Mouse (Mus musculus) limb, embryonic 13.5 days (tissue): ENCODE data around the gene Zfp282. TPM values are rescaled to one million over a fixed set of nuclear protein-coding genes. Genes with fewer than 3 reads are reported as not detected.

Source experiments
- ATAC-seq: fragments of 200-750 bp; cut with Nextera tagmentation; 2 replicates; pipeline ENCODE4 v1.8.0; 2017; ENCODE audit warnings: low read depth, moderate number of reproducible peaks, moderate TSS enrichment; ENCODE audit not compliant: low FRiP score
- H3K27ac ChIP-seq: fragments of 300-500 bp; sonication (generic); 2 replicates; pipeline ENCODE4 v1.5.1; 2015; ENCODE audit warnings: inconsistent platforms, mild to moderate bottlenecking, moderate library complexity
- H3K27me3 ChIP-seq: fragments of 300-500 bp; sonication (generic); 2 replicates; pipeline ENCODE4 v1.6.1; 2015; ENCODE audit warnings: mild to moderate bottlenecking, inconsistent platforms
- H3K36me3 ChIP-seq: fragments of 300-500 bp; sonication (generic); 2 replicates; pipeline ENCODE4 v1.6.1; 2015; ENCODE audit warnings: inconsistent platforms, mild to moderate bottlenecking, moderate library complexity
- H3K4me1 ChIP-seq: fragments of 300-500 bp; sonication (generic); 2 replicates; pipeline ENCODE4 v1.6.1; 2015; ENCODE audit warnings: inconsistent platforms
- H3K4me2 ChIP-seq: fragments of 300-500 bp; sonication (generic); replicated peaks from 2 replicates; pipeline ENCODE4 v1.6.1; 2015; ENCODE audit warnings: inconsistent platforms, mild to moderate bottlenecking, moderate library complexity
- H3K4me3 ChIP-seq: fragments of 300-500 bp; sonication (generic); 2 replicates; pipeline ENCODE4 v1.5.1; 2015; ENCODE audit warnings: moderate library complexity, mild to moderate bottlenecking, inconsistent platforms
- H3K9ac ChIP-seq: fragments of 300-500 bp; sonication (generic); 2 replicates; pipeline ENCODE4 v1.6.1; 2015; ENCODE audit warnings: mild to moderate bottlenecking, inconsistent platforms
- H3K9me3 ChIP-seq: fragments of 300-500 bp; sonication (generic); 2 replicates; pipeline ENCODE4 v1.6.1; 2016; ENCODE audit warnings: inconsistent platforms
- WGBS: fragments of 180-500 bp; shearing (Covaris S2); methylation state at CpG from one replicate; pipeline ENCODE4 v1.1.7; 2015; 5-methylcytosine and 5-hydroxymethylcytosine counted together
- polyA plus RNA-seq: library from polyadenylated mRNA; unstranded; fragments of >200 nt; fragmentation: Nextera tagmentation; extraction: Ambion mirVana; gene quantifications from 2 replicates; pipeline ENCODE4 v1.2.1, GENCODE M21; 2015

The Zfp282 gene
- polyA plus RNA-seq, 1 experiment from 2014 or later = 21.6 TPM

GRCm38 (mm10) chr6:47904917-47905695, 28.1 kb downstream of the Zfp282 start:
- Histone ChIP-seq H3K9ac (no peak overlapping the region), H3K27ac (no peak overlapping the region), H3K4me3 (no peak overlapping the region), H3K9me3 (0 out of 2 replicates have a peak, but pooled peaks cover 6% of the 10 kb centered on the region), H3K4me1 (no peaks in the 10 kb centered on the region), H3K4me2 (no peak overlapping the region), H3K36me3 (peaks cover 81% of the 10 kb centered on the region), H3K27me3 (peaks cover 9% of the 10 kb centered on the region)
- ATAC-seq = no peak
- 62% methylated on average over 44 of the region's 44 CpGs for WGBS

DNA sequence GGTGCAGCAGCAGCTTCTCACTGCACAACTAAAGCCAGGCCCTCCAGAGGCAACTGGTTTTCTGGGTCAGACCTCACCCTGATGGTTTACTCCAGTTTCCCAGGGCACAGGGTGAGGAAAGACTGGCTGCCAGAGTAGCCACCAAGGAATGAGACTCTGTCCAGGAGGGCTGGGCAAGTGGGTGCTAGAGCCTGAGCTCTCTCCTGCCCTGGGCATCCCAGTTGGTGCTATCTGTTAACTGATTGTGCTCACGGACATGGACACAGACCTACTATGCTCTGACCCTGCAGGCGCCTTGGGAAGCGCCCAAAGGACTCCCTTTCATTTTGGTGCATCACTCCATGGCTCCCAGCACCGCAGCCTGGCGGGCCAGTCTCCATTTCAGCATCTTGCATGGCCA, 29.3 kb downstream of the Zfp282 start:
- Histone ChIP-seq H3K9me3 (0 out of 2 replicates have a peak, but pooled peaks cover 6% of the 10 kb centered on the region), H3K9ac (no peak overlapping the region), H3K4me1 (no peaks in the 10 kb centered on the region), H3K27me3 (peaks cover 9% of the 10 kb centered on the region), H3K4me3 (no peak overlapping the region), H3K36me3 (peaks cover 69% of the 10 kb centered on the region), H3K4me2 (no peak overlapping the region), H3K27ac (no peak overlapping the region)
- ATAC-seq = no peak
- WGBS = 91% methylated on average over 5 of the region's 5 CpGs

- ATAC-seq = no peak
- H3K4me1 ChIP-seq = no peaks in the 10 kb centered on the region
- no peaks in the 10 kb centered on the region; the same call in 1 of the 2 replicates for H3K27me3 ChIP-seq
- H3K4me3 ChIP-seq = no peak overlapping the region
- no peak overlapping the region for H3K4me2 ChIP-seq
- 79% methylated on average over 1 of the region's 1 CpGs for WGBS
- no peak overlapping the region for H3K27ac ChIP-seq
- no peak overlapping the region for H3K9ac ChIP-seq
- H3K9me3 ChIP-seq = 0 out of 2 replicates have a peak, but pooled peaks cover 6% of the 10 kb centered on the region
- peaks cover 43% of the 10 kb centered on the region for H3K36me3 ChIP-seq
Observed at GRCm38 (mm10) chr6:47909007-47909406, 32.0 kb downstream of the Zfp282 start.

DNA sequence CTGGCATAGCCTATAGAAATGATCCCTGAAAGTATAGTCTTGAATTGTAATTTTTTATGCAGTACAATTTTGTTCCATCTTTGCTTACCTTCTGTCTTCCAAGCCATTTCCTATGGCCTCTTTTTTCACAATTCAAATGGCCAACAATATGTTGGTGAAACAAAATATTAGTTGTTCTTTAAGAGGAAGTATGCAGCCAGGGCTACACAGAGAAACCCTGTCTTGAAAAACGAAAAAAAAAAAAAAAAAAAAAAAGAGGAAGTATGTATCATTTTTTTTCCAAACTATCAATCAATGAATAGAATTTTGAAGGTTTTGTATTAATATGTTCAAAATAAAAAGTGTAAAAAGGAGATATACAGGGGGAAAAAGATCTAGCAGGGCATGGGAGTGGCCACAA, 34.6 kb downstream of the Zfp282 start:
- Histone ChIP-seq H3K9ac (no peak overlapping the region), H3K27ac (no peak overlapping the region), H3K4me1 (no peaks in the 10 kb centered on the region), H3K27me3 (no peaks in the 10 kb centered on the region), H3K9me3 (no peaks in the 10 kb centered on the region), H3K4me2 (no peak overlapping the region), H3K36me3 (peaks cover 17% of the 10 kb centered on the region), H3K4me3 (no peak overlapping the region)
- no peak for ATAC-seq
- 60% methylated on average over 1 of the region's 1 CpGs for WGBS

- WGBS = 59% methylated on average over 3 of the region's 3 CpGs
- H3K4me1 ChIP-seq = no peaks in the 10 kb centered on the region
- H3K4me3 ChIP-seq = no peak overlapping the region
- no peak overlapping the region for H3K27ac ChIP-seq
- H3K9me3 ChIP-seq = no peaks in the 10 kb centered on the region
- no peak overlapping the region for H3K4me2 ChIP-seq
- H3K36me3 ChIP-seq = peaks cover 4% of the 10 kb centered on the region
- no peaks in the 10 kb centered on the region for H3K27me3 ChIP-seq
- H3K9ac ChIP-seq = no peak overlapping the region
- 0 out of 2 replicates have a peak, but pooled peaks have one; percentile 54 for ATAC-seq
Observed at GRCm38 (mm10) chr6:47912991-47913390, 36.0 kb downstream of the Zfp282 start.

DNA sequence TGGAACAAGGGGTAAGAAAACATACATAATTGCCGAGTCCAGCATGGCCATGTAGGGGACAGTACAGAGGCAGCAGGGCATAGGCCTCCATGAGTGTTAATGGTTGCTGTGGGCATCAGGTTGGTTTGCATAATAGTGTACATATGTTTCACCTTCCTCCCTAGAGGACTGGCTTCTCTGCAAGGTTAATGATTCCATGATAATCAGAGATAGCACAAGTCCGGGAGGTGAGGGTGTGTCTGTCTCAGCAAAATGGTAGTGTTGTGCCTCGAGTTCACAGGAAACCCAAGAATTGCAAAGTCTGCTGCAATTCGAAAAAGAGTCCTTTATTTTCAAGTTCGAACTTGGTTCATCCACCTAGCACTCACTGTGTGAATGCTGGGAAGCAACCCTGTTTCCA, 40.0 kb downstream of the Zfp282 start:
- no peak overlapping the region for H3K27ac ChIP-seq
- H3K9ac ChIP-seq = no peak overlapping the region
- no peak overlapping the region for H3K4me2 ChIP-seq
- H3K4me3 ChIP-seq = no peak overlapping the region
- 80% methylated on average over 5 of the region's 5 CpGs for WGBS
- no peaks in the 10 kb centered on the region for H3K9me3 ChIP-seq
- H3K36me3 ChIP-seq = no peaks in the 10 kb centered on the region
- peaks cover 12% of the 10 kb centered on the region for H3K4me1 ChIP-seq
- H3K27me3 ChIP-seq = no peaks in the 10 kb centered on the region
- ATAC-seq = no peak

DNA sequence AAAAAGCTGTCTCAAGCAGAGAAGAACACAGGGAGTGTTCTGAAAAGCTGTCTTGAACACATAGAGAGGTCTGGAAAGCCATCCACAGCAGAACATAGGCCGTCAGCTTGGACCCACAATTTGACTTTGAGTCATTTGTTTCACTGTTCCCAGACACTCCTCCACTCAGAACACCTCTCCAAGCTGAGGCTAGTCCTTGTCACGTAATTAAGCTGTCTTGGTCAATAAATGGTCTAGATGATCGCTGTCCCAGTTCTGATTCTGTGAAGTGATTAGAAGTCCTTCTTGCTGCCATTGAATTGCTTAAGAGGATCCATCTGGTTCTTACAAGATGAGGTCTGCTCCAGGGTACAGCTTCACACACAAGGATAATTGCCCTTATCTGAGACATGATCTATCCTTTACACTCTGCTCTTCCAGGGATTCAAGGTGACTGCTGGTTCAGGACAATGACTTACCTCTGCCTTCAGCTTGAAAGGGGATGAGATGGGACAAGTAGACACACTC, 41.8 kb downstream of the Zfp282 start:
- H3K27me3 ChIP-seq = no peaks in the 10 kb centered on the region
- H3K4me2 ChIP-seq = no peak overlapping the region
- H3K4me1 ChIP-seq = peaks cover 16% of the 10 kb centered on the region
- WGBS = 61% methylated on average over 3 of the region's 3 CpGs
- H3K36me3 ChIP-seq = no peaks in the 10 kb centered on the region
- no peak overlapping the region for H3K4me3 ChIP-seq
- ATAC-seq = no peak
- H3K27ac ChIP-seq = no peak overlapping the region
- H3K9ac ChIP-seq = no peak overlapping the region
- H3K9me3 ChIP-seq = no peaks in the 10 kb centered on the region

- ATAC-seq = peak; percentile 50
- no peaks in the 10 kb centered on the region for H3K27me3 ChIP-seq
- 27% methylated on average over 11 of the region's 11 CpGs for WGBS
- peak overlapping the region; percentile 91 for H3K9ac ChIP-seq
- H3K4me2 ChIP-seq = peak overlapping the region; percentile 85
- no peaks in the 10 kb centered on the region for H3K36me3 ChIP-seq
- H3K9me3 ChIP-seq = no peaks in the 10 kb centered on the region
- H3K4me3 ChIP-seq = peak overlapping the region; percentile 85
- H3K27ac ChIP-seq = peak overlapping the region; percentile 48; the same call in 1 of the 2 replicates
- H3K4me1 ChIP-seq = peaks cover 19% of the 10 kb centered on the region
Observed at GRCm38 (mm10) chr6:47919646-47920446, 42.8 kb downstream of the Zfp282 start.

DNA sequence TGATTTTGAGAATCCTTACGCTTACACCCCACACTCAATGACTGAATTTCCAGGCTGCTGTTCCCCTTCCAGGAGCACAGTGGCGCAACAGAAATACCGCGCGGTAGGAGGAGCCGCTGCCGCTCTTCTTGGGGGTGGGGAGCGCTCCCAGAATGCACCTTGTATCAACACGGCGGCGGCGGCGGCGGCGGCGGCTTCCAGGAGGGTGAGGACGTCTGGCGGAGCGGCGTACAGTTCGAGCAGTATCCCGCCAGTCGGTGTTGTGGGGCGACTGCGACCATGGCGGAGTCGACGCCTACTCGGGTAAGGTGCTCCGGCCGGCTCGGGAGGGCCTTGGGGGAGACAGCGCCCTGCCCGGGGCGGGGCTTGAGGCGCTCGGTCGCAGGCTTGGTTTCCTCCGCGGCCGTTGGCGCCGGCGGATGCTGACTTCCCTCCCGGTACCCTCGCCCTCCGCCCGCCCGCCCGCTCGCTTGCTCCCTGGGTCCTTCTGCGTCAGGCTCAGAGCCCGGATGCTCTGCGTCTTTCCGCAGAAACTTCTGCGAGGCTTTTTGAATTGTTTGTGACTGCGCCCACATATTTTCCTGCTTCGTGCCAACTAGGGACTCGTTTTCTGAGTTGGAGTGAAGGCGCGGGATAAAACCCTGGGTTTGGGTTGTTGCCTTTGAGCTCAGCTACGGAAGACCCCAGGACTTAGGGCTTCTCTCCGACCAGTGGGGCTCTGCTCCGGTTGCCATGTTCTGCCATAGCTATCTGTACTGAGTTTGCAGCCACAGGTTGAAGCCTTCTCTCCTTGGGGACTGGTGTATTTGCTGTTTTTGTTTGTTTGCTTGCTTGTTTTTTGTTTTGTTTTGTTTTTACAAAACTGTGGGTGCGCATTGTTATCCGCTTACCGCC, 43.7 kb downstream of the Zfp282 start, which contains the start of gene Zfp212:
Gene Zfp212, plus strand, starts transcription at position 30 of the 894 bp plus-strand sequence.
- peak within 1 kb of the TSS; percentile 85 for H3K4me2 ChIP-seq
- H3K9me3 ChIP-seq = no peaks in the 10 kb centered on the region
- H3K4me1 ChIP-seq = peaks cover 19% of the 10 kb centered on the region
- H3K27me3 ChIP-seq = no peaks in the 10 kb centered on the region
- peak within 1 kb of the TSS; percentile 95 for H3K27ac ChIP-seq
- peak within 1 kb of the TSS; percentile 85 for H3K4me3 ChIP-seq
- H3K36me3 ChIP-seq = no peaks in the 10 kb centered on the region
- under 1% methylated on average over 66 of the region's 67 CpGs for WGBS
- H3K9ac ChIP-seq = peak within 1 kb of the TSS; percentile 91
- peak; percentile 95 for ATAC-seq

DNA sequence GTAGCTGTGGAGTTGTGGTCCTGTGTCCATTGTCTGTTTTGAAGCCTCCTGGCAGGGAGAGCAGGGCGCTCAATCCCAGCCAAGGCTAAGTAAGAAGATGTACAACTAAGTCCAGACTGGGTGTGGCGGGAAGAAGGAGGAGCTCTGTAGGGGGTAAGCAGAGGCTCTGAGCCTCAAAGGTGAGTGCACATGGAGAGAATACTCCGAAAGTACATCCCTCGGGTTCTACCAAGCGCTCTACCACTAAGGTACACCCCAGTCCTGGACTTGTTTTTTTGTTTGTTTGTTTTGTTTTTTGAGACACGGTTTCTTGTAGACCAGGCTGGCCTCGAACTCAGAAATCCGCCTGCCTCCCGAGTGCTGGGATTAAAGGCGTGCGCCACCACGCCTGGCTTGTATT, 65.5 kb downstream of the Zfp282 start:
- Histone ChIP-seq H3K4me2 (peak overlapping the region; percentile 81), H3K4me3 (peak overlapping the region; percentile 53), H3K9me3 (no peaks in the 10 kb centered on the region), H3K4me1 (peaks cover 13% of the 10 kb centered on the region), H3K9ac (peak overlapping the region; percentile 86), H3K27ac (no peak overlapping the region), H3K27me3 (no peaks in the 10 kb centered on the region), H3K36me3 (peaks cover 21% of the 10 kb centered on the region)
- 46% methylated on average over 12 of the region's 12 CpGs for WGBS
- 0 out of 2 replicates have a peak, but pooled peaks have one; percentile 8 for ATAC-seq

DNA sequence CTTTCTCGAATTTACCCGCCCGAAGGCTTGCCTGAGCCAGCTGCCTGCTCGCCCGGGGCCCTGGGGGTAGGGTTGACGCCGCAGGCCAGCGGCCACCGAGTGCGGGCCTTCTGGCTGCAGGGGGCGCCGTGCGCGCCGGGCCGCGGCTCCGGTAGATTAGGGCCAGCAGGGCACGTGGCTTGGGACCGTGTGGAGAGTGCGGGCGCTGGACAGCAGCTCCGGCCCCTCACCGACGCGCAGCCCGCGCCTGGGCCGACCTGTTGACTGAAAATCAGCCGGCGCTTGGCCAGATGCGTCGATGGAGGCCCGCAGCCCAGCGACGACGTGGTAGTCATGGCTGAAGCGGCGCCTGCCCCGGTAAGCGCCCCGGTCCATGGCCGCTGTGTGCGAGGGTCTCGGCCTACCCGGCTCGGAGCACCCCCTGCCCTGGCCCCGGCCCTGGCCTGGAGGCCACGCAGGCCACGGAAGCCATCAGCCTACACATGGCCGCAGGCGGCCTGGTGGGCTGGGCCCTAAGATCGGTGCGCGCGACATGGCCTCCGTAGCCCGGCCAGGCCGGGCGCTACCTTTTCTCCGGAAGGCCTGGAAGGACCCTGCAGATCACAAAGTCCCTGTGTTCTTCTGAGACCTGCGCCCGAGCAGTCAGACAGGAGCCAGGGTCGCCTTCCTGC, 66.2 kb downstream of the Zfp282 start:
- 9% methylated on average over 64 of the region's 64 CpGs for WGBS
- peaks cover 21% of the 10 kb centered on the region for H3K36me3 ChIP-seq
- peak; percentile 91 for ATAC-seq

More for the DNA sequence above, 66.2 kb downstream of the Zfp282 start:
- no peaks in the 10 kb centered on the region for H3K9me3 ChIP-seq
- no peaks in the 10 kb centered on the region for H3K27me3 ChIP-seq
- peaks cover 13% of the 10 kb centered on the region for H3K4me1 ChIP-seq
- peak overlapping the region; percentile 86 for H3K9ac ChIP-seq
- peak overlapping the region; percentile 53 for H3K4me3 ChIP-seq
- peak overlapping the region; percentile 84 for H3K27ac ChIP-seq
- peak overlapping the region; percentile 81 for H3K4me2 ChIP-seq
